Mouse (Mus musculus): ENCODE data around the gene Arid2.
"Not testable (repeated sequence)": the region's sequence is repeated elsewhere in the genome, so short reads cannot be mapped to it uniquely, and the experiment has no call there.

Gene Arid2

DNA sequence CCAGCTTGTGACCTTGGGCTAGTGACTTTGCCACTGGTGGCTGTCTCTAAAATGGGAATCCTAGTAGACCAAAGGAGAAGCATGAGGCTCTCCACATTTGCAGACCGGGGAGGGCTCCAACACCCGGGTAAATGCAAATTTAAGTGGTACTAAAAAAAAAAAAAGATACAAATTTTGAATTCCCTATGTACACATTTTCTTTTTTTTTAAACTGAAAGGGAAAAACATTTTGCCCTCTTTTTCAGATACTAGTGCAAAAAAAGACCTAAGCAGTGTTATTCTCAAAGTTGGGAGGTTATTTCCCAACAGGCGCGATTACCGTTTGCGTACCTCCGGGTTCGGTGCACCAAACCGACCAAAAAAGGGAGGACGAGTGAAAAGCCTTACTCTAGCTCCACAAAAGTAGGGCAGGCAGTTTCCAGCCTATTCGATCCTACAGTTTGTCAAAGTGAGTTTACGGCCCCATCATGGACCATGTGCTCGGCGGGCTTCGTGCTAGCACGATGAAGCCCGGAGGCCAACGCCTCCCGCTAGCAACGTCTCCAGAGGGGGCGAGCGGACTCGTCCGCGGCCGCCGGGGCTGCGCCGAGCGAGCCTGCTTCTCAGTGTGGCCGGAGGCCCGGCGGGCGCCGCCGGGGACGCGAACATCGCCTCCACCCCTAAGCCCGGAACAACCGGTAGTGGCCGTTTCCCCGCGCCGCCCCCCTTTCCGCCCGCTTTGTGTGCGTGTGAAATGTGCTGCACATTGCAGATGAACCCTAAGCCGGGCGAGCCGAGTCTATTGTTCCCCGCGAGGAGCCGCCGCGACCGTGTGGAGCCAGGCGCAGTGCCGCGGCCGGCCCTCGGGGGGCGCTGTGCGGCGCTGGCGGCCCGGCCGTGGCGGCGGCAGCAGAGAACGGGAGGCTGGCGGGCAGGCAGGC, 1.0 kb upstream of the Arid2 start:
- DNase-seq (ENCODE audit: low spot score in 2 of 2) = peak; percentile 90 to 92

- no peak for DNase-seq (ENCODE audit: low spot score in 2 of 2)
Observed at GRCm38 (mm10) chr15:96286935-96287292, 404 bp upstream of the Arid2 start.

GRCm38 (mm10) chr15:96287976-96288835, 888 bp downstream of the Arid2 start:
- peak; percentile 42 to 62 for DNase-seq (ENCODE audit: low spot score in 2 of 2)

GRCm38 (mm10) chr15:96288836-96289390, 1.6 kb downstream of the Arid2 start:
- no peak for DNase-seq (ENCODE audit: low spot score in 2 of 2)

GRCm38 (mm10) chr15:96290001-96290400, 2.7 kb downstream of the Arid2 start:
- no peak for DNase-seq (ENCODE audit: low spot score in 2 of 2)

- no peak for DNase-seq (ENCODE audit: low spot score in 2 of 2)
Observed at GRCm38 (mm10) chr15:96293444-96293843, 6.1 kb downstream of the Arid2 start.

GRCm38 (mm10) chr15:96297078-96297590, 9.8 kb downstream of the Arid2 start:
- DNase-seq (ENCODE audit: low spot score in 2 of 2) = no peak

- no peak for DNase-seq (ENCODE audit: low spot score in 2 of 2)
Observed at GRCm38 (mm10) chr15:96297623-96298188, 10.4 kb downstream of the Arid2 start.

GRCm38 (mm10) chr15:96309310-96309709, 22.0 kb downstream of the Arid2 start:
- no peak for DNase-seq (ENCODE audit: low spot score in 2 of 2)

DNA sequence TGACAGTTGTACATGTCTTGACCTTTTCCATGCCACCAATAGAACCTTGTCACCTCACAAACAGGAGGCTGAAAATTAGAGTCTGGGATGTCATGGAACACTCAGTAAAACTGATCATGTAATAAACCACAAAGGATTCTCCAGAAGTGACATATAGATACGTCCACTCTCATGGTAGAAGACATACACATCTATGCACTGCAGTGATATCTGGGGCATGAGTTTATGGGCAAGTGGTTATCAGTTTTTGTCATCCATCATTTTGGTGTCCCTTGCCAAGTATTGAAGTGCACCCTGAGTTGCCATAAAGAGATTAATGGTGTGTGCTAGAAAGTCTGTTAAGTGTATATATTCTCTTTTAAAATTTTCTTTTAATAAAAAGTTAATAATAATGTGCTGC, 25.6 kb downstream of the Arid2 start:
- no peak for DNase-seq (ENCODE audit: low spot score in 2 of 2)

GRCm38 (mm10) chr15:96315664-96316063, 28.3 kb downstream of the Arid2 start:
- no peak for DNase-seq (ENCODE audit: low spot score in 2 of 2)

DNA sequence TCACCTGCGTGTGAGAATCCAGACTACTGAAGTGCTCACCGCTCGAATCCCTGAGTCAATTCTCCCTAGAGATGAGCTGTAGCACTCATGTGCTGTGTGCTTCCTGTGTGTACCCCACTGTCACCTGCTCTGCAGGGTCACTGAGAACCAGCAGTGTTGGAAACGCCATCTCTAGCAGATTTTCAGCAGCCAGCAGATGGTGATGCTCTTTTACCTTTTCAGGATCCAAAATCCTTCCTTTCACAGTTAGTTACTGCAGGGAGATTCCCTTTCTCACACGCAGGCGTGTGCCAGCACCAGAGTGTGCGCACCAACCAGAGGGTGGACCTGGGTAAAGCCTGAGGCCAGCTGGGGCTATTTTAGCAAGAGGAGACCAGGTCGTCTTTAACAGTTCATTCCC, 32.0 kb downstream of the Arid2 start:
- no peak for DNase-seq (ENCODE audit: low spot score in 2 of 2)

DNA sequence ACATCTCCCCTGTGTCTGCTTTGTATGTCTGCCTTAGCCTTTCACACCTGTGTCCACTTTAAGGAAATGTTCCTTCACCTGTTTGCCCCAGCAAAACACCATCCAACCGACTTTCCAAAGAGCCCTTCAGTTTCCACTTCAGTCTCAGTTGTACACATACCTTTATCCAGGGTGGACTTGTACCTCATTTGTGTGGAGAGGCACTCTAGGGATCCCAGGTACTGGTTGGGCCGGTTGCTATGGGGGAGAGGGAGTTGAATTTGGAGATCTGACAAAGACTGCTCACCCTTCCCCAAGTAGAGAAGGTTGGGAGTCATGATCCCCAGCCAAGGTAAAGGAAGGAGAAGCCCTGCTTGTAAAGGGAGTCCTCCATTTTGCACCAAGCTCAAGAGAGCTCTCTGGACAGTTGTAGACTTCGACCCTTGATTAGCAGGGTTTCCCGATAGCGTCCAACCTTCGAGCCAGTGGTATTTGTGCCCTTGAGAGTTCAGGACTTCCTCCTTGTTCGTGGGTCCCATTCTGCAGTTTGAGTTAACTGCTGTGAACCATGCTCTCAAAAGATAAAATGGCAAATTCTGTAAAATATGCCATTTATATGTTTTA, 38.5 kb downstream of the Arid2 start:
- no peak for DNase-seq (ENCODE audit: low spot score in 2 of 2)

DNA sequence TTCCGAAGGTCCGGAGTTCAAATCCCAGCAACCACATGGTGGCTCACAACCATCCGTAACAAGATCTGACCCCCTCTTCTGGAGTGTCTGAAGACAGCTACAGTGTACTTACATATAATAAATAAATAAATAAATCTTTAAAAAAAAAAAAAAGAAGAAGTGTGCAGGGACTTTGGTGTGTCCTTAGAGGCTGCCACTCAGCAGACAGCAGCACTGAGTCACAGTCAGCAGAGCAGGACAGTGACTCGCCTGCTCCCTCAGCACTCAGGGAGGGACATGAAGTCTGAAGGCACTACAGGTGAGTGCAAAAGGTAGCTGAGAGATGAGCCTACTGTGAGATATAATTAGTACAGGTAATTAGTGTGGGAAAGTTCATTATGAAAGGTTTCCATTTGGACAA, 41.4 kb downstream of the Arid2 start:
- DNase-seq (ENCODE audit: low spot score in 2 of 2) = not testable (repeated sequence)

- no peak for DNase-seq (ENCODE audit: low spot score in 2 of 2)
Observed at GRCm38 (mm10) chr15:96330536-96330935, 43.2 kb downstream of the Arid2 start.

- no peak for DNase-seq (ENCODE audit: low spot score in 2 of 2)
Observed at GRCm38 (mm10) chr15:96332468-96333213, 45.3 kb downstream of the Arid2 start.

DNA sequence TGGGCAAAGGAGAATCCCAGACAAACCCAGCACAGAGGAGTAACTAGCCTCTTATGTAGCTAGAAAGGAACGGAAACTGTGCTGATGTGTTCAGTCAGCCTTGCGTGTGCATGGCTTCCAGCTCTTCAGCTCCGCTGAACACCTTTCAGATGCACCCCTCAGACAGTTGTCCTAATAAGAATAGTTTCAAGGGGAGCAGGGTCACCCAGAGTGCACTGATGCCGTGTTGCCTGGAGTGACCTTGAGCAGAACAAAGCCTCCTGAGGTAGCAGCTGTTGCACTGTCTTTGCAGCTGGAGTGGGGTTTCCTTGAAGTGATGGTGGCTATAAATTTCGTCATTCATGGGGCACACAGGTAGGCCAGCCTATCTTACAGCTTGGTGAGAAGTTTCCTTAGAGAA, 46.0 kb downstream of the Arid2 start:
- no peak for DNase-seq (ENCODE audit: low spot score in 2 of 2)

GRCm38 (mm10) chr15:96340924-96341323, 53.6 kb downstream of the Arid2 start:
- no peak for DNase-seq (ENCODE audit: low spot score in 2 of 2)

DNA sequence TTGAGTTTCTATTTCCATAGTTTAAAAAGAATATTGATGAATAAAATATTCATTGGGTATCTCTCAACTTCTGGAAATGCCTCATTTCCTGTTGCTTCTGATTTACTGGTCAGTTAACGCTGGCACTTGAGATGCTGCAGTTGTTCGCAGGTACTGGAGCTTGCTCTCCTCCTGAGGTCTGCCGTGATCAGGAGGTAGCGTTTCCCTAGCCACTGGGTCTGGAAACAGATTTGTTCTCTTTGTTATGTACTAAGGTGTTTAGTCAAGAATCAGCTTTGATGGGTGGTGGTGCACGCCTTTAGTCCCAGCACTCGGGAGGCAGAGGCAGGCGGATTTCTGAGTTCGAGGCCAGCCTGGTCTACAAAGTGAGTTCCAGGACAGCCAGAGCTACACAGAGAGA, 54.8 kb downstream of the Arid2 start:
- DNase-seq (ENCODE audit: low spot score in 2 of 2) = no peak

GRCm38 (mm10) chr15:96342871-96343270, 55.6 kb downstream of the Arid2 start:
- DNase-seq (ENCODE audit: low spot score in 2 of 2) = no peak
